Mouse (Mus musculus) megakaryocyte, embryonic 14.5 days (primary cell): Measurements from ENCODE around the gene Gmppb.

Source experiments
- FLI1 ChIP-seq: IDR thresholded peaks from 2 replicates; pipeline ENCODE4 v1.6.1; 2012; ENCODE audit warnings: low read length, inconsistent platforms, mixed read lengths
- GATA1 ChIP-seq: IDR thresholded peaks from 3 replicates; pipeline ENCODE4 v1.6.1; 2012; ENCODE audit warnings: mixed read lengths, low read length, inconsistent platforms, borderline replicate concordance

GRCm38 (mm10) chr9:108056361-108057261 is 7.6 kb downstream of the Gmppb start:
- TF ChIP-seq GATA1 = no peak
- TF ChIP-seq FLI1 = no peak
